Mouse (Mus musculus) limb, embryonic 14.5 days (tissue): Measurements from ENCODE around the gene Dapk1. TPM values are rescaled to one million over a fixed set of nuclear protein-coding genes. Genes with fewer than 3 reads are reported as not detected.

Source experiments
- ATAC-seq: fragments of 200-750 bp; cut with Nextera tagmentation; 2 replicates; pipeline ENCODE4 v1.8.0; 2017; ENCODE audit warnings: low read depth, moderate number of reproducible peaks, moderate TSS enrichment; ENCODE audit not compliant: low FRiP score
- DNase-seq: peaks from one replicate; pipeline ENCODE4 v3.0.0-alpha.2; 2015; ENCODE audit warnings: low spot score
- H3K27ac ChIP-seq: fragments of 300-500 bp; sonication (generic); replicated peaks from 2 replicates; pipeline ENCODE4 v1.5.1; 2014; ENCODE audit warnings: low read depth, mild to moderate bottlenecking, low read length, moderate library complexity, mixed read lengths
- H3K27me3 ChIP-seq: fragments of 300-500 bp; sonication (generic); 2 replicates; pipeline ENCODE4 v1.6.1; 2014; ENCODE audit warnings: low read length, mixed read lengths; ENCODE audit not compliant: control insufficient read depth, insufficient read depth
- H3K36me3 ChIP-seq: fragments of 300-500 bp; sonication (generic); 2 replicates; pipeline ENCODE4 v1.6.1; 2014; ENCODE audit warnings: mild to moderate bottlenecking, low read length, moderate library complexity, mixed read lengths; ENCODE audit not compliant: control insufficient read depth, insufficient read depth
- H3K4me1 ChIP-seq: fragments of 300-500 bp; sonication (generic); 2 replicates; pipeline ENCODE4 v1.6.1; 2014; ENCODE audit warnings: antibody characterized with exemption, low read length, mixed read lengths; ENCODE audit not compliant: control insufficient read depth, insufficient read depth
- H3K4me2 ChIP-seq: fragments of 300-500 bp; sonication (generic); replicated peaks from 2 replicates; pipeline ENCODE4 v1.6.1; 2014; ENCODE audit warnings: low read depth, mild to moderate bottlenecking, low read length, moderate library complexity; ENCODE audit not compliant: severe bottlenecking
- H3K4me3 ChIP-seq: fragments of 300-500 bp; sonication (generic); replicated peaks from 2 replicates; pipeline ENCODE4 v1.5.1; 2014; ENCODE audit warnings: low read length
- H3K9ac ChIP-seq: fragments of 300-500 bp; sonication (generic); 2 replicates; pipeline ENCODE4 v1.6.1; 2014; ENCODE audit warnings: mild to moderate bottlenecking, low read depth, low read length, moderate library complexity; ENCODE audit not compliant: severe bottlenecking
- H3K9me3 ChIP-seq: fragments of 300-500 bp; sonication (generic); 2 replicates; pipeline ENCODE4 v1.6.1; 2016; ENCODE audit warnings: low read length; ENCODE audit not compliant: control insufficient read depth
- POLR2A ChIP-seq: fragments of 200-500 bp; IDR thresholded peaks from 2 replicates; pipeline ENCODE4 v1.8.0; 2012; ENCODE audit warnings: inconsistent platforms, mild to moderate bottlenecking, moderate library complexity, borderline replicate concordance; ENCODE audit not compliant: insufficient read depth, insufficient read length; ENCODE audit errors: extremely low read depth
- WGBS: fragments of 180-500 bp; shearing (Covaris S2); extraction: QIAGEN DNeasy Blood & Tissue Kit; methylation state at CpG from one replicate; pipeline ENCODE4 v1.1.7; 2014; 5-methylcytosine and 5-hydroxymethylcytosine counted together
- polyA plus RNA-seq, 2 experiments: library from polyadenylated mRNA; depleted of rRNA in 1 of 2; stranded (reverse) in 1 of 2; unstranded in 1 of 2; fragments of >200 nt; fragmentation: Nextera tagmentation in 1 of 2; extraction: Ambion mirVana in 1 of 2; gene quantifications; 2 replicates each; pipeline versions ENCODE4 v1.2.1 to v1.2.3; 2012 to 2014

Gene Dapk1
- polyA plus RNA-seq, 2 experiments, result 19.5 to 39.9 TPM

DNA sequence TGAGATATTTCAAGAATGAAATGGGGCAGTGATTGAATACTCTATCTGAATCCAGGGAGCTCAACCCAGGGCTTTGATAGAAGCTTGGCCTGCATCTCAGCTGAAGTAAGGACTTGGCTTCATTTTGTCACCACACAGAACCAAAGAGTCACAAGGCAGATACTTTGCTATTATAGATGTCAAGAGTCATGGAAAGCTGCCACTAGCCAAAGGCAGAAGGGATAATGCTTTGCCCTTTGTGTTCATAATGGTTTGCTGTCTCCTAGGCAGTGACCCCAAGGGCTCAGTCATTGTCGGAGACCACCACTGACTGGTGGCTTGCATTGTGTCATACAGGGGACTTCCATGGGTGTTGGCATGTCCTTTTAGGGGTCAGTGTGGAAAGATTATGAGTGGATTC, 57.9 kb downstream of the Dapk1 start:
- H3K9me3 ChIP-seq, result no peaks in the 10 kb centered on the region
- WGBS, result 97% methylated on average over 1 of the region's 1 CpGs
- no peak overlapping the region for H3K27ac ChIP-seq
- no peak for ATAC-seq
- H3K36me3 ChIP-seq, result no peaks in the 10 kb centered on the region
- H3K4me1 ChIP-seq, result 0 out of 2 replicates have a peak, but pooled peaks cover 3% of the 10 kb centered on the region
- no peak overlapping the region for H3K4me2 ChIP-seq
- no peak for TF ChIP-seq POLR2A
- DNase-seq, result no peak
- no peak overlapping the region for H3K9ac ChIP-seq
- no peak overlapping the region for H3K4me3 ChIP-seq
- no peaks in the 10 kb centered on the region for H3K27me3 ChIP-seq

DNA sequence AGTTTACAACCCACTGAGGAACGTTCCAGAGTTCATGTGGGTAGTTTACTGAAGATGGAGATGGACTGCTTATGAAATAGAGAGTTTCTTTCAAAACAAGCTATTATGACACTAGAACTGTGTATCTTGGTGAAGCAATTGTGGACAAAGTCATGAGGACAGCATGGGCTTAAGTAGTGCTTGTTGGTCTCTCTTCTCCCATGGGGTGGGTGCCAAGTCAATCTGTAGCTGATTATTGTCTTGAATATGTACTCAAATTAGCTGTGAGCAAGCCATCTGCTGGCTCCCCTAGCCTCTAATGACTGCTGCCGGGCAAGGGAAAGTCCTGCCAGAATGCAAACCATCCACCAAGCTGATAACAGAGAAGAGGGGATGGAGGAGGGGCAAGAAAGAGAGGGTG, 58.3 kb downstream of the Dapk1 start:
- WGBS, result 50% methylated on average over 2 of the region's 2 CpGs
- no peak overlapping the region for H3K4me3 ChIP-seq
- H3K27ac ChIP-seq, result no peak overlapping the region
- no peaks in the 10 kb centered on the region for H3K9me3 ChIP-seq
- H3K9ac ChIP-seq, result no peak overlapping the region
- TF ChIP-seq POLR2A, result no peak
- no peaks in the 10 kb centered on the region for H3K36me3 ChIP-seq
- H3K27me3 ChIP-seq, result no peaks in the 10 kb centered on the region
- 0 out of 2 replicates have a peak, but pooled peaks cover 3% of the 10 kb centered on the region for H3K4me1 ChIP-seq
- no peak for DNase-seq
- H3K4me2 ChIP-seq, result no peak overlapping the region
- no peak for ATAC-seq

DNA sequence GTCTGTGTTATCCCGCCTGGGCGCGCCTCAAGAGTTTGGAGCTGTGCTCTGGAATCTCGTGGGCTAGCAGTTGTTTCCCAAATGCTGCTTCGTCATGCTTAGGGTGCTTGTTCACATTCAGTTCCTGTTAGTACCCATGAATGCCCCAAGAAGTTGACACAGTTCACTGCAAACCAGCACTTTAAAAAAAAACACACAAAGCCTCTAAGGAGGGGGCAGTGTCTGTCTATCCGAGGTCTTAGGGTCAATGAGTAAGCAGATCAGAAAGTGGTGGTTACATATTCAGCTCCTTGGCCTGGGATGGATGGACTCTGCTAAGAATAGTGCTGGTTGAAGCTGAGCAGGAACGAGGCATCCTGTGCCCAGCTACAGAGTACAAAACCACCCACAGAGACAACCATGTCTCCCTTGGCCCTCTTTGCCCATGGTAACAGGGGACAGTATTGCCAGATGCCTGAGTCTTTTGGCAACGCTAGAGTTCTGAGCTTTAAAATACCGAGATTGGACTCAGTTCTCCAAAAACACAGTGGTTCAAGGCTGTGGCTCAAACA, 59.0 kb downstream of the Dapk1 start:
- WGBS, result 72% methylated on average over 9 of the region's 9 CpGs
- no peak for DNase-seq
- H3K27me3 ChIP-seq, result no peaks in the 10 kb centered on the region
- no peak overlapping the region for H3K4me3 ChIP-seq
- H3K9me3 ChIP-seq, result no peaks in the 10 kb centered on the region
- H3K36me3 ChIP-seq, result no peaks in the 10 kb centered on the region
- TF ChIP-seq POLR2A, result no peak
- H3K9ac ChIP-seq, result no peak overlapping the region
- 0 out of 2 replicates have a peak, but pooled peaks cover 3% of the 10 kb centered on the region for H3K4me1 ChIP-seq
- ATAC-seq, result no peak
- H3K27ac ChIP-seq, result no peak overlapping the region
- no peak overlapping the region for H3K4me2 ChIP-seq

DNA sequence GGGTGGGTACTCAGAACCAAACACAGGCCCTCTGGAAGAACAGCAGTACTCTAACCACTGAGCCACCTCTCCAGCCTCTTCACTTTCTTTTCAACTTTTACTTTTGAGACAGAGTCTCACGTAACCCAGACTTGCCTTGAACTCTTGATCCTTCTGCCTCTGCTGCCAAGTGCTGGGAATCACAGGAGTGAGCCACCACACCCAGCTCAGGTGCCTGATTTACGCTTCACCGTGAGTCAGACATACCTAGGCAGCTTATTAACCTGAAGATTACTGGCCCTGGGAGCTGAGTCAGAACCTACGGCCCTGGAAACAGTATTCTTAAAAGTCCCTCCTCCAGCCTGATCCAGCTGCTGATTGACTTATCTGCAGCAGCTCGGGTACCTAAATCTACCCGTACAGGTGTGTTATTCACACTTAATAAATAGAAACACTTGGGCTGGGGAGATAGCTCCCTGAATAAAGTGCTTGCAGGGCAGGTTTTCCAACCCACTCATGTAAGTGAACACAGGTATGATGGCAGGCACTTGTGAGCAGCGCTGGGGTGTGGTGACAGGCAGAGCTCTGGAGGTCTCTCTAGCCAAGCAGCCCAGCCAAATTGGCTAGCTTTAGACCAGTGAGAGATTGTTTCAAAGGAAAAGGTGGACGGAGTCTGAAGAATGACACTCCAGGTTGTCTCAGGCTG, 60.9 kb downstream of the Dapk1 start:
- 0 out of 2 replicates have a peak, but pooled peaks cover 3% of the 10 kb centered on the region for H3K4me1 ChIP-seq
- no peak overlapping the region for H3K27ac ChIP-seq
- H3K36me3 ChIP-seq, result no peaks in the 10 kb centered on the region
- DNase-seq, result no peak
- H3K4me3 ChIP-seq, result no peak overlapping the region
- no peak overlapping the region for H3K9ac ChIP-seq
- no peaks in the 10 kb centered on the region for H3K27me3 ChIP-seq
- 78% methylated on average over 8 of the region's 8 CpGs for WGBS
- H3K4me2 ChIP-seq, result no peak overlapping the region
- H3K9me3 ChIP-seq, result no peaks in the 10 kb centered on the region
- no peak for ATAC-seq
- no peak for TF ChIP-seq POLR2A

DNA sequence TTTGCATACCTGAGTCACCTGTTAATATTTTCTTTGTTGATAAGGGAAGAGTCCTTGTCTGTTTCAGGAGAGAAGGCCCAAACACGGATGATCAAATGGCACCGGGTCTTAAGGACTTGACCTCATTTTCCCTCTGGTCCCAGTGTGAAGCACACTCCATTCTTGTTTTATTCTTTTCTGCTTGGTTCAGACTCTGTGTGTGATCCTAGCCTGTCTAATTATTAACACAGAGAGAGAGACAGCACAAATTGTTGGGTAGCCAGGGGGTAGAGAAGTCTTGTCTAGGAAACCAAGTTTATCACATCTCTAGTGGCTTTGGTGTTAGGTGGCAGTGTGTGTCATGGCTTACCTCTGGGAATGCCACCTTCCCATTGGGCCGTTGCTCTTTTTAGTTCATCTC, 62.3 kb downstream of the Dapk1 start:
- H3K27ac ChIP-seq, result no peak overlapping the region
- H3K27me3 ChIP-seq, result no peaks in the 10 kb centered on the region
- H3K4me2 ChIP-seq, result no peak overlapping the region
- WGBS, result 81% methylated on average over 3 of the region's 3 CpGs
- H3K9ac ChIP-seq, result no peak overlapping the region
- no peak for ATAC-seq
- no peaks in the 10 kb centered on the region for H3K9me3 ChIP-seq
- H3K36me3 ChIP-seq, result no peaks in the 10 kb centered on the region
- no peak for DNase-seq
- no peak for TF ChIP-seq POLR2A
- H3K4me1 ChIP-seq, result 0 out of 2 replicates have a peak, but pooled peaks cover 3% of the 10 kb centered on the region
- H3K4me3 ChIP-seq, result no peak overlapping the region
